Mouse (Mus musculus): ENCODE data around the gene Egr2. TPM values are rescaled to one million over a fixed set of nuclear protein-coding genes. Genes with fewer than 3 reads are reported as not detected.

The Egr2 gene
- polyA plus RNA-seq, 1 experiment from 2014 or later, result 0.60 TPM

- WGBS, result 89% methylated on average over 7 of the region's 7 CpGs
- Histone ChIP-seq H3K4me2 (replicated peaks; ENCODE audit: low read depth) (no peak overlapping the region), H3K27me3 (replicated peaks; ENCODE audit: control insufficient read depth, insufficient read depth, low read length) (0 out of 2 replicates have a peak, but pooled peaks cover 4% of the 10 kb centered on the region), H3K27ac (ENCODE audit: low read depth, low read length) (no peak overlapping the region), H3K9ac (ENCODE audit: low read depth, low read length) (no peak overlapping the region), H3K4me3 (ENCODE audit: low read depth, low read length) (no peak overlapping the region), H3K36me3 (ENCODE audit: control insufficient read depth, insufficient read depth) (no peaks in the 10 kb centered on the region), H3K9me3 (ENCODE audit: control insufficient read depth) (no peaks in the 10 kb centered on the region), H3K4me1 (replicated peaks; ENCODE audit: control insufficient read depth, insufficient read depth, low read length) (no peaks in the 10 kb centered on the region)
- ATAC-seq, result no peak
- no peak for TF ChIP-seq CTCF (IDR thresholded peaks at IDR 0.05; ENCODE audit: low read depth)
Measured at GRCm38 (mm10) chr10:67564509-67564908, 29.2 kb downstream of the Egr2 start.

- H3K27ac ChIP-seq (ENCODE audit: low read depth, low read length), result no peak overlapping the region
- H3K27me3 ChIP-seq (replicated peaks; ENCODE audit: control insufficient read depth, insufficient read depth, low read length), result 0 out of 2 replicates have a peak, but pooled peaks cover 4% of the 10 kb centered on the region
- H3K4me3 ChIP-seq (ENCODE audit: low read depth, low read length), result no peak overlapping the region
- no peak for ATAC-seq
- H3K9ac ChIP-seq (ENCODE audit: low read depth, low read length), result no peak overlapping the region
- no peaks in the 10 kb centered on the region for H3K4me1 ChIP-seq (replicated peaks; ENCODE audit: control insufficient read depth, insufficient read depth, low read length)
- no peaks in the 10 kb centered on the region for H3K9me3 ChIP-seq (ENCODE audit: control insufficient read depth)
- no peak overlapping the region for H3K4me2 ChIP-seq (replicated peaks; ENCODE audit: low read depth)
- TF ChIP-seq CTCF (IDR thresholded peaks at IDR 0.05; ENCODE audit: low read depth), result no peak
- H3K36me3 ChIP-seq (ENCODE audit: control insufficient read depth, insufficient read depth), result no peaks in the 10 kb centered on the region
- WGBS, result 69% methylated on average over 8 of the region's 8 CpGs
Measured at GRCm38 (mm10) chr10:67566104-67566503, 30.8 kb downstream of the Egr2 start.

GRCm38 (mm10) chr10:67569539-67569938 lies 34.3 kb downstream of the Egr2 start:
- H3K4me3 ChIP-seq (ENCODE audit: low read depth, low read length), result no peak overlapping the region

GRCm38 (mm10) chr10:67571443-67571842 lies 36.2 kb downstream of the Egr2 start:
- H3K4me1 ChIP-seq (replicated peaks; ENCODE audit: control insufficient read depth, insufficient read depth, low read length), result no peaks in the 10 kb centered on the region
- peak; percentile 57; the same call in 1 of the 2 replicates for ATAC-seq
- H3K4me2 ChIP-seq (replicated peaks; ENCODE audit: low read depth), result no peak overlapping the region
- H3K27me3 ChIP-seq (replicated peaks; ENCODE audit: control insufficient read depth, insufficient read depth, low read length), result no peaks in the 10 kb centered on the region
- H3K4me3 ChIP-seq (ENCODE audit: low read depth, low read length), result no peak overlapping the region
- TF ChIP-seq CTCF (IDR thresholded peaks at IDR 0.05; ENCODE audit: low read depth), result no peak
- no peak overlapping the region for H3K27ac ChIP-seq (ENCODE audit: low read depth, low read length)
- H3K9ac ChIP-seq (ENCODE audit: low read depth, low read length), result no peak overlapping the region
- 68% methylated on average over 14 of the region's 14 CpGs for WGBS
- H3K36me3 ChIP-seq (ENCODE audit: control insufficient read depth, insufficient read depth), result no peaks in the 10 kb centered on the region
- no peaks in the 10 kb centered on the region for H3K9me3 ChIP-seq (ENCODE audit: control insufficient read depth)

More at GRCm38 (mm10) chr10:67569539-67569938, 34.3 kb downstream of the Egr2 start:
- no peak for TF ChIP-seq CTCF (IDR thresholded peaks at IDR 0.05; ENCODE audit: low read depth)
- Histone ChIP-seq H3K4me1 (replicated peaks; ENCODE audit: control insufficient read depth, insufficient read depth, low read length) (no peaks in the 10 kb centered on the region), H3K36me3 (ENCODE audit: control insufficient read depth, insufficient read depth) (no peaks in the 10 kb centered on the region), H3K9ac (ENCODE audit: low read depth, low read length) (no peak overlapping the region), H3K27me3 (replicated peaks; ENCODE audit: control insufficient read depth, insufficient read depth, low read length) (0 out of 2 replicates have a peak, but pooled peaks cover 4% of the 10 kb centered on the region), H3K4me2 (replicated peaks; ENCODE audit: low read depth) (no peak overlapping the region), H3K9me3 (ENCODE audit: control insufficient read depth) (no peaks in the 10 kb centered on the region), H3K27ac (ENCODE audit: low read depth, low read length) (no peak overlapping the region)
- ATAC-seq, result no peak
- 77% methylated on average over 7 of the region's 7 CpGs for WGBS

GRCm38 (mm10) chr10:67573310-67573709 lies 38.0 kb downstream of the Egr2 start:
- Histone ChIP-seq H3K9ac (ENCODE audit: low read depth, low read length) (no peak overlapping the region), H3K4me2 (replicated peaks; ENCODE audit: low read depth) (no peak overlapping the region), H3K27me3 (replicated peaks; ENCODE audit: control insufficient read depth, insufficient read depth, low read length) (no peaks in the 10 kb centered on the region), H3K4me1 (replicated peaks; ENCODE audit: control insufficient read depth, insufficient read depth, low read length) (no peaks in the 10 kb centered on the region), H3K9me3 (ENCODE audit: control insufficient read depth) (no peaks in the 10 kb centered on the region), H3K36me3 (ENCODE audit: control insufficient read depth, insufficient read depth) (no peaks in the 10 kb centered on the region), H3K4me3 (ENCODE audit: low read depth, low read length) (no peak overlapping the region), H3K27ac (ENCODE audit: low read depth, low read length) (no peak overlapping the region)
- WGBS, result 65% methylated on average over 8 of the region's 8 CpGs
- no peak for ATAC-seq
- no peak for TF ChIP-seq CTCF (IDR thresholded peaks at IDR 0.05; ENCODE audit: low read depth)

- 91% methylated on average over 4 of the region's 4 CpGs for WGBS
- TF ChIP-seq CTCF (IDR thresholded peaks at IDR 0.05; ENCODE audit: low read depth), result no peak
- Histone ChIP-seq H3K36me3 (ENCODE audit: control insufficient read depth, insufficient read depth) (no peaks in the 10 kb centered on the region), H3K27ac (ENCODE audit: low read depth, low read length) (no peak overlapping the region), H3K4me2 (replicated peaks; ENCODE audit: low read depth) (no peak overlapping the region), H3K9me3 (ENCODE audit: control insufficient read depth) (no peaks in the 10 kb centered on the region), H3K4me3 (ENCODE audit: low read depth, low read length) (no peak overlapping the region), H3K27me3 (replicated peaks; ENCODE audit: control insufficient read depth, insufficient read depth, low read length) (no peaks in the 10 kb centered on the region), H3K4me1 (replicated peaks; ENCODE audit: control insufficient read depth, insufficient read depth, low read length) (no peaks in the 10 kb centered on the region), H3K9ac (ENCODE audit: low read depth, low read length) (no peak overlapping the region)
- ATAC-seq, result no peak
Measured at GRCm38 (mm10) chr10:67579830-67580229, 44.6 kb downstream of the Egr2 start.

Data from intestine, postnatal 0 days (tissue).